ENCODE assay signal across 21 mouse cellular contexts in genomic region chr13:73473746-73474145, GRCm38 (mm10). TPM values are rescaled to one million over a fixed set of nuclear protein-coding genes. Genes with fewer than 3 reads are reported as not detected.
DNase-seq lines count a peak whose midpoint lies in the region; ATAC-seq lines count a peak whose summit lies in the region.
"Had no signal": no experiment of that assay in that cellular context is flagged by ENCODE, and none has a peak within 500 bp of the region (broad histone marks: within the 10 kb centered on the region; RNA-seq: fewer than 3 reads in every experiment).

No protein-coding gene starts in this region.

- H3K4me2 ChIP-seq in hindbrain, embryonic 14.5 days (replicated peaks), result no peak overlapping the region
- H3K4me2 ChIP-seq in midbrain, embryonic 11.5 days, result no peak overlapping the region
- H3K4me2 ChIP-seq in midbrain, embryonic 13.5 days (replicated peaks), result no peak overlapping the region
- peak overlapping the region; percentile 81 for H3K4me2 ChIP-seq in liver, embryonic 15.5 days
- H3K4me2 ChIP-seq: hindbrain, embryonic 12.5 days; limb, embryonic 15.5 days; neural tube, embryonic 13.5 days had no signal

- H3K4me1 ChIP-seq in hindbrain, embryonic 10.5 days (replicated peaks), result peaks cover 43% of the 10 kb centered on the region
- H3K4me1 ChIP-seq in hindbrain, embryonic 14.5 days (replicated peaks; ENCODE audit: control insufficient read depth, insufficient read depth, low read length), result peaks cover 11% of the 10 kb centered on the region
- H3K4me1 ChIP-seq in midbrain, embryonic 11.5 days (ENCODE audit: control insufficient read depth, insufficient read depth, low read length), result peaks cover 9% of the 10 kb centered on the region
- peaks cover 32% of the 10 kb centered on the region for H3K4me1 ChIP-seq in midbrain, embryonic 13.5 days (replicated peaks)
- H3K4me1 ChIP-seq in liver, embryonic 15.5 days (replicated peaks), result peaks cover 98% of the 10 kb centered on the region

- H3K36me3 ChIP-seq in hindbrain, embryonic 10.5 days, result peaks cover 44% of the 10 kb centered on the region
- H3K36me3 ChIP-seq in hindbrain, embryonic 14.5 days (replicated peaks; ENCODE audit: control insufficient read depth, insufficient read depth), result no peaks in the 10 kb centered on the region
- no peaks in the 10 kb centered on the region for H3K36me3 ChIP-seq in midbrain, embryonic 11.5 days (ENCODE audit: control insufficient read depth, insufficient read depth, low read length)
- H3K36me3 ChIP-seq in midbrain, embryonic 13.5 days, result no peaks in the 10 kb centered on the region
- H3K36me3 ChIP-seq in liver, embryonic 15.5 days (replicated peaks), result peaks cover 75% of the 10 kb centered on the region

- H3K27ac ChIP-seq in hindbrain, embryonic 10.5 days, result 0 out of 2 replicates have a peak overlapping the region, but pooled peaks have one; percentile 37
- no peak overlapping the region for H3K27ac ChIP-seq in hindbrain, embryonic 14.5 days
- no peak overlapping the region for H3K27ac ChIP-seq in midbrain, embryonic 11.5 days (ENCODE audit: low read depth, low read length)
- no peak overlapping the region for H3K27ac ChIP-seq in midbrain, embryonic 13.5 days
- peak overlapping the region; percentile 99 for H3K27ac ChIP-seq in liver, embryonic 15.5 days (replicated peaks)
- H3K27ac ChIP-seq: hindbrain, embryonic 12.5 days; kidney, postnatal 0 days; limb, embryonic 15.5 days; neural tube, embryonic 13.5 days had no signal

- 93% methylated on average over 2 of the region's 2 CpGs for WGBS in hindbrain, embryonic 10.5 days
- WGBS in hindbrain, embryonic 14.5 days, result 92% methylated on average over 2 of the region's 2 CpGs
- 90% methylated on average over 2 of the region's 2 CpGs for WGBS in midbrain, embryonic 11.5 days
- WGBS in midbrain, embryonic 13.5 days, result 88% methylated on average over 2 of the region's 2 CpGs
- 83% methylated on average over 2 of the region's 2 CpGs for WGBS in liver, embryonic 15.5 days (ENCODE audit: insufficient replicate concordance)

- H3K9me3 ChIP-seq in hindbrain, embryonic 10.5 days, result no peaks in the 10 kb centered on the region
- no peaks in the 10 kb centered on the region for H3K9me3 ChIP-seq in hindbrain, embryonic 14.5 days (ENCODE audit: control insufficient read depth, low read length)
- H3K9me3 ChIP-seq in midbrain, embryonic 11.5 days (ENCODE audit: control insufficient read depth, low read length), result no peaks in the 10 kb centered on the region
- no peaks in the 10 kb centered on the region for H3K9me3 ChIP-seq in midbrain, embryonic 13.5 days
- H3K9me3 ChIP-seq in liver, embryonic 15.5 days (replicated peaks), result no peaks in the 10 kb centered on the region
- H3K9me3 ChIP-seq: hindbrain, embryonic 12.5 days; limb, embryonic 10.5 days; limb, embryonic 15.5 days; neural tube, embryonic 13.5 days had no signal

- H3K9ac ChIP-seq in hindbrain, embryonic 14.5 days, result no peak overlapping the region
- no peak overlapping the region for H3K9ac ChIP-seq in midbrain, embryonic 11.5 days (ENCODE audit: low read length)
- H3K9ac ChIP-seq in midbrain, embryonic 13.5 days (replicated peaks), result no peak overlapping the region
- peak overlapping the region; percentile 98 for H3K9ac ChIP-seq in liver, embryonic 15.5 days
- H3K9ac ChIP-seq: hindbrain, embryonic 12.5 days; limb, embryonic 15.5 days; neural tube, embryonic 13.5 days had no signal

- no peaks in the 10 kb centered on the region for H3K27me3 ChIP-seq in hindbrain, embryonic 10.5 days (ENCODE audit: insufficient read depth, poor library complexity, severe bottlenecking)
- no peaks in the 10 kb centered on the region for H3K27me3 ChIP-seq in hindbrain, embryonic 14.5 days (ENCODE audit: control insufficient read depth, insufficient read depth, low read length)
- H3K27me3 ChIP-seq in midbrain, embryonic 11.5 days (ENCODE audit: control insufficient read depth, insufficient read depth, low read length), result no peaks in the 10 kb centered on the region
- no peaks in the 10 kb centered on the region for H3K27me3 ChIP-seq in midbrain, embryonic 13.5 days
- H3K27me3 ChIP-seq in liver, embryonic 15.5 days, result no peaks in the 10 kb centered on the region
- H3K27me3 ChIP-seq: hindbrain, embryonic 12.5 days; limb, embryonic 15.5 days; neural tube, embryonic 13.5 days had no signal

- no peak for ATAC-seq in hindbrain, embryonic 14.5 days (ENCODE audit: low FRiP score)
- ATAC-seq in midbrain, embryonic 11.5 days (ENCODE audit: low FRiP score), result no peak
- ATAC-seq in midbrain, embryonic 13.5 days, result no peak
- ATAC-seq in liver, embryonic 15.5 days (ENCODE audit: insufficient read depth), result no peak
- ATAC-seq: forebrain, embryonic 14.5 days; intestine, embryonic 16.5 days had no signal

- H3K4me3 ChIP-seq in hindbrain, embryonic 10.5 days, result no peak overlapping the region
- no peak overlapping the region for H3K4me3 ChIP-seq in hindbrain, embryonic 14.5 days (replicated peaks; ENCODE audit: low read length)
- H3K4me3 ChIP-seq in midbrain, embryonic 11.5 days (ENCODE audit: low read depth, low read length), result no peak overlapping the region
- no peak overlapping the region for H3K4me3 ChIP-seq in midbrain, embryonic 13.5 days (replicated peaks)
- H3K4me3 ChIP-seq in liver, embryonic 15.5 days (replicated peaks), result peak overlapping the region; percentile 98; the same call in 1 of the 2 replicates
- H3K4me3 ChIP-seq: hindbrain, embryonic 12.5 days; limb, embryonic 10.5 days; limb, embryonic 15.5 days; neural tube, embryonic 13.5 days had no signal

- no peak for DNase-seq in hindbrain, embryonic 10.5 days (ENCODE audit: low spot score)
- DNase-seq in hindbrain, embryonic 14.5 days (ENCODE audit: low spot score), result no peak
- peak; percentile 60 for DNase-seq in midbrain, embryonic 11.5 days (ENCODE audit: low spot score, missing footprints)
- no peak for DNase-seq in right cerebral cortex, postnatal 10 days (ENCODE audit: low spot score in 2 of 2)
- DNase-seq: adrenal gland, postnatal 25 days; B cell, adult 2 months; gastrocnemius, postnatal 25 days; heart, adult 18-20 months; kidney, adult 8-10 months; kidney, postnatal 4 days; layer of hippocampus, postnatal 36 days; right cerebral cortex, postnatal 14 days had no signal

RNA-seq across cellular contexts. Expression of gene Lpcat1, which starts 6.7 kb away (rescaled TPM):
- 58.1 and 66.3 TPM in 2 replicates for polyA plus RNA-seq in hindbrain, embryonic 10.5 days (2016; fragmentation: Nextera tagmentation; extraction: Ambion mirVana)
- 77.3 and 95.0 TPM in 2 replicates for polyA plus RNA-seq in hindbrain, embryonic 14.5 days (2014; fragmentation: Nextera tagmentation; extraction: Ambion mirVana)
- 52.0 and 53.5 TPM in 2 replicates for polyA plus RNA-seq in midbrain, embryonic 11.5 days (2014; fragmentation: Nextera tagmentation; extraction: Ambion mirVana)
- 53.7 and 57.8 TPM in 2 replicates for polyA plus RNA-seq in midbrain, embryonic 13.5 days (2015; fragmentation: Nextera tagmentation; extraction: Ambion mirVana)
- polyA plus RNA-seq in liver, embryonic 15.5 days (2015; fragmentation: Nextera tagmentation; extraction: Ambion mirVana), result 73.8 and 78.2 TPM in 2 replicates

Comparison
In these comparisons a context has a peak if more than half of its experiments do, and no peak if none do; other contexts are left out.
1. H3K27ac ChIP-seq: peak in hindbrain, embryonic 10.5 days (single experiment) and liver, embryonic 15.5 days (single experiment); none in hindbrain, embryonic 14.5 days (single experiment), midbrain, embryonic 11.5 days (single experiment) and midbrain, embryonic 13.5 days (single experiment).